Mouse (Mus musculus) midbrain, embryonic 11.5 days (tissue): ENCODE measurements around the gene Gm28870. TPM values are rescaled to one million over a fixed set of nuclear protein-coding genes. Genes with fewer than 3 reads are reported as not detected.
"Not testable (repeated sequence)": the region's sequence is repeated elsewhere in the genome, so short reads cannot be mapped to it uniquely, and the experiment has no call there.

Experiments
- ATAC-seq: fragments of 200-750 bp; cut with Nextera tagmentation; 2 replicates; pipeline ENCODE4 v1.8.0; 2017; ENCODE audit warnings: moderate TSS enrichment, moderate library complexity; ENCODE audit not compliant: low FRiP score
- DNase-seq: peaks from one replicate; pipeline ENCODE4 v3.0.0; 2015; ENCODE audit warnings: low spot score; ENCODE audit errors: missing footprints
- H3K27ac ChIP-seq: fragments of 300-500 bp; sonication (generic); 2 replicates; pipeline ENCODE4 v1.5.1; 2014; ENCODE audit warnings: low read depth, low read length
- H3K27me3 ChIP-seq: fragments of 300-500 bp; sonication (generic); 2 replicates; pipeline ENCODE4 v1.6.1; 2014; ENCODE audit warnings: mild to moderate bottlenecking, low read length, moderate library complexity, mixed read lengths; ENCODE audit not compliant: control insufficient read depth, insufficient read depth
- H3K36me3 ChIP-seq: fragments of 300-500 bp; sonication (generic); 2 replicates; pipeline ENCODE4 v1.6.1; 2014; ENCODE audit warnings: mild to moderate bottlenecking, low read length, moderate library complexity, mixed read lengths; ENCODE audit not compliant: control insufficient read depth, insufficient read depth
- H3K4me1 ChIP-seq: fragments of 300-500 bp; sonication (generic); 2 replicates; pipeline ENCODE4 v1.6.1; 2014; ENCODE audit warnings: low read length; ENCODE audit not compliant: control insufficient read depth, insufficient read depth
- H3K4me2 ChIP-seq: fragments of 300-500 bp; sonication (generic); 2 replicates; pipeline ENCODE4 v1.6.1; 2014; ENCODE audit warnings: mild to moderate bottlenecking, moderate library complexity
- H3K4me3 ChIP-seq: fragments of 300-500 bp; sonication (generic); 2 replicates; pipeline ENCODE4 v1.5.1; 2014; ENCODE audit warnings: low read depth, low read length
- H3K9ac ChIP-seq: fragments of 300-500 bp; sonication (generic); 2 replicates; pipeline ENCODE4 v1.6.1; 2014; ENCODE audit warnings: low read length
- H3K9me3 ChIP-seq: fragments of 300-500 bp; sonication (generic); 2 replicates; pipeline ENCODE4 v1.6.1; 2016; ENCODE audit warnings: low read length; ENCODE audit not compliant: control insufficient read depth
- WGBS: fragments of 180-500 bp; shearing (Covaris S2); extraction: QIAGEN DNeasy Blood & Tissue Kit; methylation state at CpG from one replicate; pipeline ENCODE4 v1.1.7; 2014; 5-methylcytosine and 5-hydroxymethylcytosine counted together
- polyA plus RNA-seq: library from polyadenylated mRNA; unstranded; fragments of >200 nt; fragmentation: Nextera tagmentation; extraction: Ambion mirVana; gene quantifications from 2 replicates; pipeline ENCODE4 v1.2.1, GENCODE M21; 2014

Gm28870 gene
- not detected in 2 replicates for polyA plus RNA-seq

- not testable (repeated sequence) for H3K27ac ChIP-seq, H3K4me2 ChIP-seq, H3K4me3 ChIP-seq, H3K9me3 ChIP-seq, H3K27me3 ChIP-seq, H3K36me3 ChIP-seq, H3K4me1 ChIP-seq, ATAC-seq, DNase-seq, H3K9ac ChIP-seq
- WGBS = no CpG with 5 or more reads among the region's 2 CpGs
Measured at GRCm38 (mm10) chrY:50096976-50097375, at the start of gene Gm28870. Gm28870 (plus strand) TSS chrY:50097276.
